Mouse (Mus musculus): ENCODE results near the gene Nme8.

Nme8 gene

GRCm38 (mm10) chr13:19640203-19640851 lies 57.3 kb downstream of the Nme8 start:
- no peak for DNase-seq (ENCODE audit: low spot score)

- no peak for DNase-seq (ENCODE audit: low spot score)
These were observed 61.5 kb downstream of the Nme8 start for GRCm38 (mm10) chr13:19636131-19636530.

- DNase-seq (ENCODE audit: low spot score), result no peak
These were observed 66.6 kb downstream of the Nme8 start for GRCm38 (mm10) chr13:19630768-19631709.

- DNase-seq (ENCODE audit: low spot score), result no peak
These were observed 71.1 kb downstream of the Nme8 start for GRCm38 (mm10) chr13:19626473-19626872.

- DNase-seq (ENCODE audit: low spot score), result no peak
These were observed 72.8 kb downstream of the Nme8 start for GRCm38 (mm10) chr13:19624632-19625320.

GRCm38 (mm10) chr13:19623228-19623905 lies 74.2 kb downstream of the Nme8 start:
- DNase-seq (ENCODE audit: low spot score), result no peak

- DNase-seq (ENCODE audit: low spot score), result no peak
These were observed 74.9 kb downstream of the Nme8 start, which contains the start of gene Sfrp4 for GRCm38 (mm10) chr13:19622573-19623227. Gene Sfrp4, plus strand, starts transcription at chr13:19623104.

GRCm38 (mm10) chr13:19619216-19619927 lies 78.2 kb downstream of the Nme8 start, which contains the start of gene Epdr1:
Gene Epdr1, minus strand, starts transcription at chr13:19619927.
- peak; percentile 59 for DNase-seq (ENCODE audit: low spot score)

- DNase-seq (ENCODE audit: low spot score), result no peak
These were observed 78.8 kb downstream of the Nme8 start for GRCm38 (mm10) chr13:19618841-19619215.

GRCm38 (mm10) chr13:19618081-19618480 lies 79.5 kb downstream of the Nme8 start:
- no peak for DNase-seq (ENCODE audit: low spot score)

GRCm38 (mm10) chr13:19614311-19614710 lies 83.3 kb downstream of the Nme8 start:
- DNase-seq (ENCODE audit: low spot score), result no peak

GRCm38 (mm10) chr13:19613426-19613825 lies 84.2 kb downstream of the Nme8 start:
- no peak for DNase-seq (ENCODE audit: low spot score)

GRCm38 (mm10) chr13:19612963-19613362 lies 84.6 kb downstream of the Nme8 start:
- no peak for DNase-seq (ENCODE audit: low spot score)

- no peak for DNase-seq (ENCODE audit: low spot score)
These were observed 85.2 kb downstream of the Nme8 start for GRCm38 (mm10) chr13:19612348-19612747.

GRCm38 (mm10) chr13:19608120-19608519 lies 89.5 kb downstream of the Nme8 start:
- DNase-seq (ENCODE audit: low spot score), result no peak

- DNase-seq (ENCODE audit: low spot score), result no peak
These were observed 92.7 kb downstream of the Nme8 start for GRCm38 (mm10) chr13:19604916-19605315.

GRCm38 (mm10) chr13:19603719-19604118 lies 93.9 kb downstream of the Nme8 start:
- no peak for DNase-seq (ENCODE audit: low spot score)

- DNase-seq (ENCODE audit: low spot score), result no peak
These were observed 95.1 kb downstream of the Nme8 start for GRCm38 (mm10) chr13:19602531-19602930.

- DNase-seq (ENCODE audit: low spot score), result no peak
These were observed 98.4 kb downstream of the Nme8 start for GRCm38 (mm10) chr13:19599242-19599641.

GRCm38 (mm10) chr13:19595141-19595540 lies 102.5 kb downstream of the Nme8 start:
- DNase-seq (ENCODE audit: low spot score), result no peak
